Comparison of ENCODE assay signal across 19 mouse cellular contexts in the genomic region with DNA sequence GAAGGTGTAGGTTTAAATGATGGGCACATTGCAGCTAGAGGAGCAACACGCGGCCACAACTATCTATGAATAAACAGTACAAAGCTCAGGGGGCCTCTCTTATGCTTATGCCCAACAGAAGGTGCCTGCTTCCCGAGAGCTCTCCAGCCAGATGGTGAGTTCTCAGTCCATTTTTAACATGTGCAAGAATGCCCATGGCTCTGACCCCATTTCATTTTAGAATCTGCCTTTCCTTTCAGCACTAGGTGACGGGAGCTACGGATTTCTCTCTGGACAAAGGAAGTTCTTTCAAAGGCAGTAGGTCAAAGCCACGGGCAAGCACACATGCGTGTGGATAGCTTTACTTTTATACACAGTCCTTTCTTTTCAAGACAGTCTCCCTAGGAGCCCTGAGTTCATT.
DNase-seq lines count a peak whose midpoint lies in the region; ATAC-seq and TF ChIP-seq lines count a peak whose summit lies in the region.
"Had no signal": no experiment of that assay in that cellular context is flagged by ENCODE, and none has a peak within 500 bp of the region (broad histone marks: within the 10 kb centered on the region; RNA-seq: fewer than 3 reads in every experiment).

No protein-coding gene starts in this region.

- no peaks in the 10 kb centered on the region for H3K27me3 ChIP-seq in heart, embryonic 10.5 days (ENCODE audit: insufficient read depth, poor library complexity, severe bottlenecking)
- no peaks in the 10 kb centered on the region for H3K27me3 ChIP-seq in midbrain, postnatal 0 days (ENCODE audit: insufficient read depth, low read length)
- H3K27me3 ChIP-seq in midbrain, embryonic 16.5 days (ENCODE audit: control insufficient read depth, insufficient read depth, low read depth, low read length) = no peaks in the 10 kb centered on the region
- H3K27me3 ChIP-seq: hindbrain, embryonic 12.5 days; liver, embryonic 13.5 days had no signal

- DNase-seq in heart, adult 11 months = peak; percentile 50
- no peak for DNase-seq in heart, embryonic 10.5 days (ENCODE audit: low spot score)
- DNase-seq in midbrain, postnatal 0 days (ENCODE audit: low spot score) = peak; percentile 24
- peak; percentile 68 to 75 for DNase-seq in cerebellum, adult 18-20 months
- DNase-seq in retina, embryonic 14.5 days (ENCODE audit: low spot score) = peak; percentile 41
- DNase-seq in liver = no peak
- no peak for DNase-seq in urinary bladder, postnatal 10 days (ENCODE audit: low spot score)
- DNase-seq: adrenal gland, postnatal 10 days; gastrocnemius, adult 2 months; heart, adult 2 months; liver, embryonic 13.5 days; right cerebral cortex, postnatal 4 days had no signal

- no peaks in the 10 kb centered on the region for H3K36me3 ChIP-seq in heart, embryonic 10.5 days
- H3K36me3 ChIP-seq in midbrain, postnatal 0 days (ENCODE audit: insufficient read depth, low read length) = no peaks in the 10 kb centered on the region
- no peaks in the 10 kb centered on the region for H3K36me3 ChIP-seq in midbrain, embryonic 16.5 days (ENCODE audit: control insufficient read depth, insufficient read depth, low read length)
- H3K36me3 ChIP-seq: embryonic facial prominence, embryonic 10.5 days; G1E; hindbrain, embryonic 12.5 days; liver, embryonic 13.5 days had no signal

- 81% methylated on average over 7 of the region's 7 CpGs for WGBS in heart, embryonic 10.5 days
- 49% methylated on average over 7 of the region's 7 CpGs for WGBS in midbrain, postnatal 0 days
- 30% methylated on average over 7 of the region's 7 CpGs for WGBS in midbrain, embryonic 16.5 days

- no peak for TF ChIP-seq CTCF in midbrain, postnatal 0 days (IDR thresholded peaks at IDR 0.05)

- H3K9ac ChIP-seq in midbrain, postnatal 0 days (replicated peaks; ENCODE audit: low read length, poor library complexity, severe bottlenecking) = no peak overlapping the region
- no peak overlapping the region for H3K9ac ChIP-seq in midbrain, embryonic 16.5 days (ENCODE audit: low read depth, low read length)
- H3K9ac ChIP-seq: hindbrain, embryonic 12.5 days; liver, embryonic 13.5 days had no signal

- no peak for ATAC-seq in midbrain, postnatal 0 days (ENCODE audit: low FRiP score)
- no peak for ATAC-seq in midbrain, embryonic 16.5 days
- ATAC-seq: intestine, embryonic 16.5 days; lung, postnatal 0 days had no signal

- H3K4me3 ChIP-seq in heart, embryonic 10.5 days = no peak overlapping the region
- H3K4me3 ChIP-seq in midbrain, postnatal 0 days (ENCODE audit: low read depth, low read length) = no peak overlapping the region
- H3K4me3 ChIP-seq in midbrain, embryonic 16.5 days (ENCODE audit: low read depth, low read length) = no peak overlapping the region
- H3K4me3 ChIP-seq: embryonic facial prominence, embryonic 10.5 days; erythroblast, embryonic 14.5 days; gastrocnemius, adult 2 months; heart, adult 2 months; hindbrain, embryonic 12.5 days; liver, embryonic 13.5 days had no signal

- no peaks in the 10 kb centered on the region for H3K4me1 ChIP-seq in heart, embryonic 10.5 days
- H3K4me1 ChIP-seq in midbrain, postnatal 0 days (ENCODE audit: insufficient read depth, low read length) = no peaks in the 10 kb centered on the region
- no peaks in the 10 kb centered on the region for H3K4me1 ChIP-seq in midbrain, embryonic 16.5 days (ENCODE audit: control insufficient read depth, insufficient read depth, low read length)
- H3K4me1 ChIP-seq: hindbrain, embryonic 12.5 days; liver, embryonic 13.5 days had no signal

- no peak overlapping the region for H3K4me2 ChIP-seq in midbrain, postnatal 0 days (ENCODE audit: low read depth, low read length, poor library complexity, severe bottlenecking)
- no peak overlapping the region for H3K4me2 ChIP-seq in midbrain, embryonic 16.5 days (ENCODE audit: low read length)
- H3K4me2 ChIP-seq: hindbrain, embryonic 12.5 days; liver, embryonic 13.5 days had no signal

- no peak overlapping the region for H3K27ac ChIP-seq in heart, embryonic 10.5 days
- no peak overlapping the region for H3K27ac ChIP-seq in midbrain, postnatal 0 days (ENCODE audit: low read depth, low read length)
- H3K27ac ChIP-seq in midbrain, embryonic 16.5 days (ENCODE audit: low read length) = no peak overlapping the region
- H3K27ac ChIP-seq: embryonic facial prominence, embryonic 10.5 days; gastrocnemius, adult 2 months; heart, adult 2 months; hindbrain, embryonic 12.5 days; liver, embryonic 13.5 days had no signal

- H3K9me3 ChIP-seq in heart, embryonic 10.5 days = no peaks in the 10 kb centered on the region
- H3K9me3 ChIP-seq in midbrain, postnatal 0 days (ENCODE audit: low read length) = no peaks in the 10 kb centered on the region
- no peaks in the 10 kb centered on the region for H3K9me3 ChIP-seq in midbrain, embryonic 16.5 days (replicated peaks; ENCODE audit: control insufficient read depth, low read length, poor library complexity, severe bottlenecking)
- H3K9me3 ChIP-seq: embryonic facial prominence, embryonic 10.5 days; hindbrain, embryonic 12.5 days; liver, embryonic 13.5 days had no signal

Comparison
In these comparisons a context has a peak if more than half of its experiments do, and no peak if none do; other contexts are left out.
1. DNase-seq: peak in heart, adult 11 months (single experiment), midbrain, postnatal 0 days (single experiment), cerebellum, adult 18-20 months (2 of 2) and retina, embryonic 14.5 days (single experiment); none in heart, embryonic 10.5 days (single experiment), liver (single experiment) and urinary bladder, postnatal 10 days (single experiment).